Mouse (Mus musculus): ENCODE data around the gene Gpr88.
"Not testable (repeated sequence)": the region's sequence is repeated elsewhere in the genome, so short reads cannot be mapped to it uniquely, and the experiment has no call there.

Gene Gpr88

DNA sequence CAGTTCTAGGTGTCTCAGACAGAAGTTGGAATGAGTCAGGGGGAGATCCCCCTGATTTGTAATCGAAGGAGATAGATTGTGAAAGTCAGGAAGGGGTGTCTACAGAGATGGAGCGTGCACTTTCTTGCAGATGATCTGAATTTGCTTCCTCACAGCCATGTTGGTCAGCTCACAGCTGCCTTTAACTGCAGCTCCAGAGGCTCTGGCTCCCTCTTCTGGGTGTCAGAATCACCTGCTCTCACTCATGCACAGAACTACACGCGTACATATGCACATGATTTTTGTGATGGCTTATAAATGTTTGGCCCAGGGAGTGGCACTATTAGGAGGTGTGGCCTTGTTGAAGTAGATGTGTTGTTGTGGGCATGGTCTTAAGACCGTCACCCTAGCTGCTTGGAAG is 15.8 kb downstream of the Gpr88 start:
- DNase-seq = no peak

DNA sequence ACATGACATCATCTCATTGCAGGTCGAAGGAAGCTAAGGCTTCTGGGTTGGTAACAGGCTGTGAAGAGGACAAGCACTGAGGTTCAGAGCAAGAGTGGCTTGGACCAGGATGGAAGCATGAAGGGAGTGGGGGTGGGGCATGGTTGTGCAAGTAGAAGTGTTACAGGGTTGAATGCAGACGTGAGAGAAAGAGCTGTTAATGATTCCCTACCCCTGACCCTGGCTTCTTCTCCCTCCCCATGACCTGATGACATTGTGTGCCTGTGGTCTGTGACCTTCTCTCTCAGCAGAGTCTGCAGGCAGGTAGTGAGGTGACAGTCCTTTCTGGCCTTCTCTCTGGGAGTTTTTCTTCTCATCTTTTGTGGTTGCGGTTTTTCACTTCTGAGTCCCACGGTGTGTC is 16.4 kb downstream of the Gpr88 start:
- no peak for DNase-seq

DNA sequence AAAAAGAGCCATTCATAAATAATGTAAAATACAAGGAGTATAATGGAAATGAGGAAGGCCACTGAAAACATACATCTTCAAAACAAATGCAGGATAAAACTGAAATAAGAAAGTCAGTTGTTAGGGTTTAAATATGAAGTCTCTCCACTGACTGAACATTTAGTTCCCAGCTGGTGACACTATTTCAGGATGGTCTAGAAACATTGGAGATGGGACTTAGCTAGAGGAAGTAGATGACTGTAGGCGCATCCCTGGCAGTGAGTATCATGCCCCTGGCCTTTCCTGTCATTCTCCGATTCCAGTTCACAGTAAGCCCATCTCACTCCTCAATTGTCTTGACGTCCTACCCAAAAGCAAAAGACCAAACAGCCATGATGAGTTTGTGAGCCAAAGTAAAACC is 19.8 kb downstream of the Gpr88 start:
- no peak for DNase-seq

DNA sequence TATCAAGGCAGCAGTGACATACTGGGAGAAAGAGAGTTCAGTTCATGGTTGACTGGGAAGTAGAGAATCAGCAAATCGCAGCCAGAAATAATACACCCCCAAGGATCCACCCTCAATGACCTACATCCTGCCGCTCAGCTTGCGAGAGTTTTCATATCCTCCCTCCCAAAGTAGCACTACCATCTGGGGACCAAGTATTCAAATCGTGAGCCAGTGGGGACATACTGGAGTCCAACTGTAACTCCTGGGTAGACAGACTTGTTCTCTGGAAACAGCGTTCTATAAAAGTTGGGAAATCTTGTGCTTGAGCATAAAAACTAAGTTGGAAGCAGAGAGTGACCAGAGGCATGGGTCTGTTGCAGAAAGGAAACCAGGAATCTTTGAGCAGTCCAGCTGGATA is 20.5 kb downstream of the Gpr88 start:
- DNase-seq = no peak

DNA sequence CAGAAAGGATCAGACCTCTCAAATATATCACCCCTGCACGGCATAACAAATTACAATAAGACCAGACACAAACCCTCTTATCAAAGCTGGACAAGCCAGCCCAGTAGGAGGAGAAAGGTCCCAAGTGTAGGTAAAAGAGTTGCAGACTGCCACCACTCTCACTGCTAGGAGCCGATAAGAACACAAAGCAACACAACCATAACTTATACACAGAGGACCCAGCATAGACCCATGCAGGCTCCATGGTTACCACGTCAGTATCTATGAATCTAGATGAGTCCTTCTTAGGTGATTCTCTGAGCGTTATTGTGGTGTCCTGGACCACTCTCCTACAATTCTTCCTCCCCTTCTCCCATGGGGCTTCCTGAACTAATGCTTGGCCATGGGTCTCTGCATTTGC is 24.0 kb downstream of the Gpr88 start:
- DNase-seq = no peak

DNA sequence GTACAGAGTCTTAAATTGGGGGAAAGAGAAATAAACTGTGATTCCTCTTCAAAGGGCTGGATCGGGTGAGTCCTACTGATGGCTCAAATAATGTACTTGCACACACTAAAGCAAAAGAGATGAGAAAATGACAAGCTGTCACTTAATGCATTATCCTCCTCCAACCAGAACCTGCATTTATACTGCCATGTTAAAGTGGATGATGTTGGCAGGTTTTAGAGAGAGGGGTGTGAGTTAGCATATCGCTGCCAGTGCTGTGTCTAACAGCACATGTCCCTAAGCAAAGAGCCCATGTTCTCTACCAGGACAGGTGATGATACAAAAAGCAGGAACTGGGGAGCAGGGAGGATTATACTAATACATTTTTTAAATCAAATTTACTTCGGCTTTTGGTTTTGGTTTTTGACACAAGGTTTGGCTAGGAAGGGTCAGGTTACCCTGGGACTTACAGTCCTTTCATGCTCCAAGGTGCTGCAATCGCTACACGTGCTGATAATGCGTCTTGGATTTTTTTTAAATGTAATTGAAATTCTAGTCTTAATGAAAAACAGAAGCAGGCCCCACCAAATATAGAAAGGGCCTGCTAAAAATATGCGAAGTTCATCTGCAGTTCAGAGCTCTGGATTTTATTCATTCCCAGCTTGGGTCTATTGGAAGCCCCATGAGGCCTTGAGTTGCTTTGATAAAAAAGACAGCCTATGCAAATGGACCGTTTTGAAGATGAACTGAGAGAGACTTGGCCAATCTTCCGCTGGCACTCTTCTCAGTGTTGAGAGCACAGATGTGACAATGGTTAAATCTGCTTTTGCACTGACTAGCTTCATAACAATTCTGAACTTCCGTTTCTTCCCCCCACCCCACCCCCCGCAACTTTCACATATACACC is 24.7 kb downstream of the Gpr88 start:
- no peak for DNase-seq

DNA sequence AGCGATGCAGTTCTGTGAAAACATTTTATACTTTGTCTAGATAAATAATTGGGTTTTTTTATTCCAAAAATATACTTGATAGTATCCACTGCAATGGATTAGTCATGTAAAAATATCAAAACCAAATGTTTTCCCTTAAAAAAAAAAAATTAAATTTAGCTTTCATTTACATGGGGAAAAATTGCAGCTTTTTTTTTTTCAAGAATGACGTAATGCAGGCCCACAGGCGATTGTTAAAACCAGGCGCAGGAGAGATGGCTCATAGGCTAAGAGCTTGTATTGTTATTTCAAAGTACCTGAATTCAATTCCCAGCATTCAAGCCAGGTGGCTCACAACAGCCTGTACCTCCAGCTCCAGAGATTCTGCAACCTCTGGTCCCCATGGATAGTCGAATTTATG is 25.9 kb downstream of the Gpr88 start:
- DNase-seq = no peak

DNA sequence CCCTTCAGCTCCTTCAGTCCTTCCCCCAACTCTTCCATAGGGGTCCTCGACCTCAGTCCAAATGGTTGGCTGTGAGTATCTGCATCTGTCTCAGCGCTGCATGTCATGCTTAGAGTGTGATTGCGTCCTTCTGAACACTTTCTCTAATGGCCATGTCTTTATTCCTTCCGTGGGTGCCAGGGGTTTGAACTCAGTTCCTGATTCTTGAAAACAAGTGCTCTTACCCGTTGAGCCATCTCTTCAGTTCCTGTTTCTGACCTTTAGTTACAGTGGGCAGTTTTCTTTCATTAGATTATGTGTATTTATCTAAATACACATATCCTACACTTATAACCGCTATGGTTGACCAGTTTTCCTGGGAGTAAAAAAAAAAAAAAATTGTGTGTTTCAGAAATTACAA is 26.4 kb downstream of the Gpr88 start:
- no peak for DNase-seq

DNA sequence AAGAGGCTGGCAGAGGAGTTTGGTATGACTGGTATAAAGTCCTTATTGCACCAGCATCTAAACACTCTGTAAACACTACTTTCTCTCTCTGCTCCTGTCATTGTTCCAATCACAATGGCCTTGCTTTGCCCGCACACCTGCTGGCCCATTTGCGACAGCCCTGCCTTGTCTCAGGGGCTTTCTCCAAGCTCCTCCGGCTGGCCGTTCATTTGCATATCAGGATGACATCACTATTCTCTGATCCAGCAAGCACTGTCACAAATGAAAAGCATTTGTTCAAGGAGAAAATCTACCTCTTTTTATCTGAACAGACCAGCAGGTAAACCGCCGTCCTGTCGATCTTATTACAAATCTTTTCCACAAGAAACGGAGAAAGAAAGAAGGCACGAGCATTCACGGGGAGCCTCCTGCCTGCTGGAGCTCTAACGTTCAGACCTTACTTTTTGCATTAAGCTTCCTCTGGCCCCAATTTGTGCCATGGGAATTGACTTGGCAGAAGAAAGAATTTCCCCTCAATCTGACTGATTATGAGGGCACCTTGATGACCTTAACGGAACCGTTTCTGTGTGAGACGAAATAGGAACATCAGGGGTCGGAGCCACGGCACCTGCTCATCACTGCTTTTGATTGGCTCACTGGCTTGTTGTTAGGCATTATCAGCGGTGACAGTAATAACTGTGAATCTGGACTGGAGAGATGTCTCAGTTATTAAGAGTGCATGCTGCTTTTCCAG is 30.6 kb downstream of the Gpr88 start:
- no peak for DNase-seq

DNA sequence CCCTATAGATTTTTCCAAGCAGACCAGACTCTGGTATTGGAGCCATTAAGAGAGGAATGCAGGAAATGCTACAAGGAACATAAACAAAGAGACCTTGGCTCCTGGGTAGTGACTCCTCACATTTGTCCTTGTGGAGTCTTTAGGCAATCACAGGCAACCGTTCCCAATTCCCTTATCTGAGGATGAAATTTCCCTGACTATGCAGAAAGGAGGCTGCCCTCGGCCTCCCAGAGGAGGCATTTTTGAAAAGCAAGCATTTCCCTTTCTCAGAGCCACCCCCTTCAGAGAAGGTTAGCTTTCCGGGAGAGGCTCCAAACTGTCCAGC is 31.7 kb downstream of the Gpr88 start:
- DNase-seq = no peak

DNA sequence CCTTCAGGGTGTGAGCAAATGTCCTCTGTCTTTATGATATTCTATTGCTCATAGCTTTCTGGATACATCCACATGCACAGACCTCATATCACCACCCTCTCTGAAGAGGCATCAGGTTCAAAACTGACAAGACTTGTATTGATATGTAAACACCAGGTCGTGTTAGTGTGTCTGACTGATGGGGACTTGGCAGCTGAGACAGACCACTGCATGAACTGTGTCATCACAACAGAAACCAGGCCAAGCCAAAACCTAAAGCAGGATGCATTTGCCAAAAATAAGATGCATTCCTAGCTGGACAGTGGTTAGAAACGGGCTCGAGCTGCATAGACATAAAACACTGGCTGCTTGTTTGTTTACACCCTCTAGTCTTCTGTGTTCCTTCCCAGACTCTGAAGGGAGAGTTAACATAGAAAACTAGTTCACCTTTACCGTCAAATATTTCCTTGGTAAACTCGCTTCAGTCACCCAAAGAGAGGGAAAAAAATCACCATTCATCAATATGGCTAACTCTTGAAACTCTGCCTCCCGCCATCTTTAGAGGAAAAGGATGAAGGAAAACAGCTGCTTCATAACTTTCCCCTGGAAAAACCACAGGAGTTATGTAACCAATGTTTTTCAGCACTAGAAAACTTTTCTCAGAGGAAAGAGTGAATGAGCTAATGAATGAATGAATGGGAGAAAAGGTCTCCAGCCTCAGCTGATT is 32.2 kb downstream of the Gpr88 start:
- no peak for DNase-seq

DNA sequence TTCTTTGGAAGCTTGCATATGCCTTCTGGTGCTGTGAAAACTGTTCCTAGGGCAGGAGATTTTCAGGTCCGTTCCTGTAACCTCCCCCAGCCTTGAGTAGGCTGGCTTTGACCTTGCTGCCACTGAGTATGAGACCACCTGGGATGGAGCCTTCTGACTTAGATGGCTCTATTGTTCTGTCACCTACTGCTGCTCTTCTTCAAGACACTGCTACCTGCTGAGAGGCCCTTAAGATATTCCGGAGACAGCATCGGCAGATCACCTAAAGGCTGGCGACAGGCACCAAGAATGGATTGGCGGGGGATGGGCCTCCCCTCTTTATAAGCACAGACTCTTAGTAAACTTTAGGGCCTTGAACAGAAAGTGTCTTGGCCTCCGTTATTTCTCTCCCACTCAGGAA is 35.9 kb downstream of the Gpr88 start:
- DNase-seq = not testable (repeated sequence)

DNA sequence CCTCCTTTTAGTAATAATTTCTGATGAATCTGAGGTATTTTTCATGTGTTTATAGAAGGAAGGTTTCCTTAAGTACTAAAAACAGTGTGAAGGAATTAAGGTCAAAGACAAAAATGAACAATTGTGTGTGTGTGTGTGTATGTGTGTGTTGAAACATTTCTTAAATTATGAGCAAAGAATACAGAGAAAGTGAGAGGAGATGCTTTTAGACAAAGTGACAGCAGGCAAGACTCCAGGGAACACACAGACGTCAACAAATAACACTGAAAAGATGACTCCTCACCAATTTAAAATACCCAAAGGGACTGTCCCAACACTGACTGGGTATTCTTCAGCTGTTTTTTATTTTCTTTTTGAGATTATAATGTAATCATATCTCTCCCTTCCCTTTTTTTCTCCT is 37.0 kb downstream of the Gpr88 start:
- no peak for DNase-seq

DNA sequence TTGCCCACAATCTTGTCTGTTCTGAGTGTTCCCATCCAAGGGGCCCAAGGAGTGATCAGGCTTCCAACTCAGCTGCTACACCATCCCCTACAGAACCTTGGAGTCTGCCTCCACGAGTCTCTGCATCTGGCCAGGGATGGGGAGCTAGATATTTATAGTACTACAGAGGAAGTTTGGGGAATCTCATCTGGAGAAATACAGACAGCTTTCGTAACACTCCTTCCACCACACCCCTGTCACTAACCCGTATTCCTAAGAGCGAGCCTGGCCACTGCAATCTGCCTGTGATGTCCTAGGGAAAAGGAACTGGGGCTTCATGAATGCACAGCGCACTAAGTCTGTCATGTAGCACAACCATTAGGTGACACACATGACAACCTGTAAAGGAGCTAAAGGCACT is 41.7 kb downstream of the Gpr88 start:
- DNase-seq = no peak

DNA sequence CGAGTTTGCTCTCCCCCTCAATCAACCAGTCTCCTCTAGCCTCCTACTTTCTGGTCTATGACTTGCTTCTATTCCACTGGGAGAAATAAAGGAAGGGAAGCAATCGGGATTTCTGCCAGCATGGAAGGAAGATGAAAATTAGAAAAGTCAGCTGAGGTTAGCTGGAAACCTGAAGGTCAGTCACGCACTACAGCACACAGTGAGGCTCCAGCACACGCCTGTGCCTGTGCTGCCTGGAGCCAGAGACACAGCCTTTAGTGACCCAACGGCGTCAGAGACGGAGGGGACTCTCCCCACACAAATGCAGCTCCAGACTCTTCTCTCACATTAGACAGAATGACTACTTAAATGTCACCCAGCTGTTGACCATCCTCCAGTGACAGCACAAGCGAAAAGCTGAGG is 42.6 kb downstream of the Gpr88 start:
- DNase-seq = no peak

DNA sequence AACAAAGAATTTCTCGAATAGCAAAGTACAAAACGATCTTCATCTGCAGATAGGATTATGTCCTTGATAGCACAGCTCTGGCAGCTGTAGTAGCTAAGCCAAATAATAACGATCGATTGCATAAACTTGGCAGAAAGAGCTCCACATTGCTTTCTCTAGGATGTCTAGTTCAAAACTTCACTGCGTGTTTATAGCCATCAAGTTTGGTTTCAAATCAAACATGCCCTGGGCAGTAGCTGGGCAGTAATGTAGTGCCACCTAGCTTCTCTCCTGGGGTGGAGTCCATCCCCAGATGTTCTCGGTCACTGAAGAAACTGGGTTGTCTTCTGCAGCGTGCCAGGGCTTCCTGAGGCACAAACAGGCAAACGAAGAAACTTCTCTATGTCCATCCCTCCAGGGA is 44.1 kb downstream of the Gpr88 start:
- DNase-seq = no peak

DNA sequence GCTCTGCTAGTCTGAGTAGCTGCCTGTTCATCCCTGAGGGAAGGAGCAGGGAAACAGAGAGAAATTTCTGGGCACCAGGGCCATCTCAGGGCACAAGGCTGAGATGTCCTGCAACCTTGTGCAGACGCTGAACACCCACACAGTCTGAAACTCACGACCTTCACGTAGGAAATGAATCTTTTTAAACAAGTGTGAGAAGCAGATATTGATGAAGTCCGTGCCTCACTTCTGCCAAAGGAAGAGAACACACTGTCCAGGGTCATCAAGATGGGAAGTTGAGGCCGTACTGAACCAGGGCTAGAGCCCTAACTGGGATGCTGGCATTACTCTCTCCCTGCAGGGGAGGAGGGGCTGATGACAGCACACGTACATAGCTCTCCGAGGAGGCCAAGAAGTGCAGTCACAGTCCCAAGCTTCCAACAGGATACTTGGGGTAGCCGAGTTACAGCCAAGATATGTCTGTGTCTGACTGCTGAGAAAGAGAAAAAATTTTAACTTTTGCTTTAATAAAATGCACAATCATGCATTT is 46.9 kb downstream of the Gpr88 start:
- DNase-seq = no peak

DNA sequence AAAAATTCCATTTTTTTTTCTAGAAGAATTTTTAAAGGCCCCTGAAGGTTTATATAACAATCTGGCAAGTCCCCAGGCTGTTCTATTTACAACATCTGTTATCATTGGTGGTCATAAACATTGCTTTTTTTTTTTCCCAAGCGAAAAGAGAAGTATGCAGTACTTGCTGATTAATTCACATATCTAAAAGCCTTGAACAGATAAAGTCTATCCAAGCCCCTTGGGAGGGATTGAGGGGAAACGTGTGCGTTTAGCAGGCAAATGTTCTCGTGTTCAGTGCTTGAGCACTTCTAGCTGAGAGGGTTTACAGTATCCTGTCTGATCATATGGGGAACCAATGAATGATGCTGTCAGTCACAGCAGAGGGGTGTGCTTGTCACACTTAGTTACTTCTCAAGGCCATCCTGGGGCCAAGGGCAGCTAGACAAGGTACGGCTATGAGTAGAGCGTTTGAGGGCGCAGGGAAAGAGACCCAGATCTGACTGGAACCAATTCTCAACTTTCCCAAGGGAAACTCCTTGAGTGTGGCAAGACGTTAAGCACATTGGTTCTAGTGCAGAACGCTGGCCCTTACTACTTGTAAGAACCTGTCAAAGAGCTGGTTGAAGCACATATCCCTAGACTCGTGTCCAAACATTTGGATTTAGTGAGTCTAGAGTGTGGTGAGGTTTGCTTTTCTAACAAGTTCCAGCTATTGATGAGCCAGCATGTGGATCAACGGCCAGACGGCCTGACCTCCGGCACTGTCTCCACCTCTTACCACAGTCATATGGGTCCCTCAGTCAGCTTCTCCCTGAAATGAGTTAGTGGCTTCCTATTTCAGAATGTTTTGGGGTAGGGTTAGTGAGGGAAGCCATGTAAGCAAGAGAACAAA is 47.7 kb downstream of the Gpr88 start:
- no peak for DNase-seq

DNA sequence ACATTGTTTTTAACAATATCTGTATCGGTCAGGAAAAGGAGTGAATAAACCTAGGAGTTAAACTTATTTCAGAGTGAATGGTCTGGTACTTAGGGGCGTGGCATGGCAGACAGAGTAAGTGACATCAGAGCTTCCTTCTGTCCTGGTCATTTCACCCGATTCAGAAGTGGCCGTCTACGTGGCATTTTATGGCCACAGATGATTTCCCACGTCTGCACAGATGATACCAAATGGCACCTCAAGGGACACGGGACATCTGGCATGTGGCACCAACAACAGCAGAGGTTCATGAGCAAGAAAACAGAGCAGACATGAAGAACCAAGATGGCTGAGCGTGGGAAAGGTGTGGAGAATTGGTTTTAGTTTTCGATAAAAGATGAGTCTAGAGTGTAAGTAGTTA is 48.7 kb downstream of the Gpr88 start:
- no peak for DNase-seq

DNA sequence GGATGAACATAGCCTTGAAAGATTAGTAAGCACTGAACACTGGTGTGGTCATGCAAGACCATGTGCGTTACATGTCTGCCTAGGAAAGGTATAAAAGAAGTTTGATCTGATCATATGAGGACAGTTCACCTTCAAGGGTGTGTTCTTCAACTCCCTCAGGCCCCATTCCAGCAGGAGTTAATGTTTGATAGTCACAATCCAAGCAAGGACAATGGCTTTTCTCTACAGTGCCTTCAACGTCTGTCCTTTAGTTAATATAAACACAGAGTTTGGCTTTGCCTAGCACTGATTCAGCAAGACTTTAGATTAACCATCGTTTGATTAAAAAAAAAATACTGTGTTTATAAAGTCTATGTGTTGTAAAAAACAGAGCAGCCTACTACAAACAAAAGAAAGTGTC is 49.4 kb downstream of the Gpr88 start:
- no peak for DNase-seq

DNA sequence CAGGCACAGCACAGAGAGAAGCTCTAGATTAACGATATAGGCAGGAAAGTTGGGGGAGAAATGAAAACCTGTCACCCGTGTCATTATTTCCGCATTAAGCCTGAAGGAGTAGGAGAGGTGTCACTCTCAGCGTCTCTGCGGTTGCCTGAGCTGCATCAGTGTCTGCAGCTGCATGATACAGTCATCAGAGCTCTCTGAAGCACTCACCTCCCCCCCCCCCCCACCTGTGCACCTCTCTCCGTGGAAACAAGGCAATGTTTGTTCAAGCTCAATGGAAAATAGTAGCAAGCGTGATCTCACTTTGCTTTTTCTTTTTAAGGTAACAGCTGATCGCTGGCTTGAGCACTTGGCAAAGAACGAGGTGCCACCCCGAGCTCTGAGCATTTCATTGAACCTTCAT is 53.2 kb downstream of the Gpr88 start:
- DNase-seq = no peak
